Mouse (Mus musculus) ES-Bruce4 (cell line): ENCODE data around the gene Psmc3ip. TPM values are rescaled to one million over a fixed set of nuclear protein-coding genes. Genes with fewer than 3 reads are reported as not detected.

Experiments
- H3K27ac ChIP-seq: 2 replicates; pipeline ENCODE4 v1.5.1; 2012; ENCODE audit warnings: low read length, inconsistent platforms; ENCODE audit not compliant: insufficient read depth
- H3K27me3 ChIP-seq: 2 replicates; pipeline ENCODE4 v1.6.1; 2012; ENCODE audit warnings: mild to moderate bottlenecking, low read length, inconsistent platforms; ENCODE audit not compliant: control insufficient read depth, poor library complexity, insufficient read depth, severe bottlenecking
- H3K36me3 ChIP-seq: 2 replicates; pipeline ENCODE4 v1.6.1; 2012; ENCODE audit warnings: inconsistent platforms, mild to moderate bottlenecking, low read length, moderate library complexity; ENCODE audit not compliant: control insufficient read depth, poor library complexity, insufficient read depth, severe bottlenecking
- H3K4me1 ChIP-seq: one replicate; pipeline ENCODE4 v1.8.1; 2011; ENCODE audit warnings: low read length; ENCODE audit not compliant: control insufficient read depth, insufficient read depth
- H3K4me3 ChIP-seq: 2 replicates; pipeline ENCODE4 v1.5.1; 2011; ENCODE audit warnings: low read depth, mild to moderate bottlenecking, low read length
- H3K9ac ChIP-seq: 2 replicates; pipeline ENCODE4 v1.6.1; 2012; ENCODE audit warnings: low read depth, mild to moderate bottlenecking, inconsistent platforms; ENCODE audit not compliant: poor library complexity, severe bottlenecking
- H3K9me3 ChIP-seq: replicated peaks from 2 replicates; pipeline ENCODE4 v1.6.1; 2012; ENCODE audit warnings: mild to moderate bottlenecking, low read length, inconsistent platforms; ENCODE audit not compliant: control insufficient read depth, poor library complexity, insufficient read depth, severe bottlenecking
- CTCF ChIP-seq: IDR thresholded peaks from one replicate; pipeline ENCODE4 v1.8.1; 2011; ENCODE audit warnings: low read depth, low read length
- EP300 ChIP-seq: IDR thresholded peaks from 2 replicates; pipeline ENCODE4 v1.6.1; 2011; ENCODE audit warnings: low read depth, low read length; ENCODE audit not compliant: insufficient read depth
- POLR2A ChIP-seq: IDR thresholded peaks from one replicate; pipeline ENCODE4 v1.8.1; 2011; ENCODE audit warnings: low read length; ENCODE audit not compliant: insufficient read depth
- polyA plus RNA-seq: library from polyadenylated mRNA; stranded (reverse); fragments of >200 nt; gene quantifications from 2 replicates; pipeline ENCODE4 v1.2.4, GENCODE M21; 2011; ENCODE audit warnings: low read depth; ENCODE audit not compliant: missing spikeins, insufficient read depth, insufficient read length

Gene Psmc3ip
- polyA plus RNA-seq, 1 experiment, result 35.1 TPM

DNA sequence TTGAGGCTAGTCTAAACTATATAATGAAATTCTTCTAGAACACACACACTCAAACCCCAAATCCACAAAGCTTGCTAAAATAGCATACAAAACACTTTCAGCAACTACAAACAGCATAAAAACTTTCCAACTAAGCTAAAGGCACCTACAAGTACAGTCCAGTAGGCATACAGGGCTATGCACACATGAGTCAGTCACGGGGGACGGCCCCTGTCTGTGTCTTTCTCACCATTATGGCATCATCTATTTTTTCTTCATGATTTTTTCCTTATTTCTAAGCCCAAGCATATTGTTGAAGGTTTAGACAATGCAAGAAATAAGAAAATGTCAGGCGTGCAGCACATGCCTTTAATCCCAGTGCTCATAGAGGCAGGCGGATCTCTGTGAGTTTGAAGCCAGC is 15.9 kb upstream of the Psmc3ip start:
- H3K27ac ChIP-seq, result no peak overlapping the region
- H3K27me3 ChIP-seq, result no peaks in the 10 kb centered on the region
- H3K9ac ChIP-seq, result no peak overlapping the region
- H3K9me3 ChIP-seq, result no peaks in the 10 kb centered on the region; the same call in 1 of the 2 replicates
- TF ChIP-seq EP300, result no peak
- TF ChIP-seq POLR2A, result no peak
- TF ChIP-seq CTCF, result no peak
- no peaks in the 10 kb centered on the region for H3K4me1 ChIP-seq
- H3K4me3 ChIP-seq, result no peak overlapping the region
- H3K36me3 ChIP-seq, result no peaks in the 10 kb centered on the region

- H3K9me3 ChIP-seq, result no peaks in the 10 kb centered on the region; the same call in 1 of the 2 replicates
- no peak overlapping the region for H3K27ac ChIP-seq
- no peaks in the 10 kb centered on the region for H3K4me1 ChIP-seq
- no peak for TF ChIP-seq EP300
- no peak for TF ChIP-seq CTCF
- no peak for TF ChIP-seq POLR2A
- H3K4me3 ChIP-seq, result no peak overlapping the region
- H3K9ac ChIP-seq, result no peak overlapping the region
- no peaks in the 10 kb centered on the region for H3K27me3 ChIP-seq
- no peaks in the 10 kb centered on the region for H3K36me3 ChIP-seq
Measured at GRCm38 (mm10) chr11:101110708-101111107, 15.5 kb upstream of the Psmc3ip start.

DNA sequence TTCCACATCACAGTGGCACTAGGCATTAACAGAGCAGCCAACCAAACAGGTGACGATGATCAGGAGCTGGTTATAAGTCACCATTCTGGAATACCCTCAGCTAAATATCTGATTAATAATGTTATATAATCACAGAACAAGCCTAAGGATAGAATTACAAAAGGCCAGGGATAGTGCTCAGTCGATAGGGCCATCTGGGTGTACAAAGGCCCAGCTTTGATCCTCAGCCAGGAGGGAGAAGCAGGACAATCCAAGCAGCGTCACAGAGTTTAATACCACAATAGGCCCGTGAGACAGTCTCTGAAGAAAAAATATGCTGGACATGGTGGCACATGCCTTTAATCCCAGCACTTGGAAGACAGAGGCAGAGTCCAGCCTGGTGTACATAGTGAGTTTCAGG is 14.1 kb upstream of the Psmc3ip start:
- TF ChIP-seq EP300 (no peak), POLR2A (no peak), CTCF (no peak)
- H3K9ac ChIP-seq, result no peak overlapping the region
- no peak overlapping the region for H3K4me3 ChIP-seq
- no peaks in the 10 kb centered on the region; the same call in 1 of the 2 replicates for H3K9me3 ChIP-seq
- H3K27me3 ChIP-seq, result no peaks in the 10 kb centered on the region
- peaks cover 3% of the 10 kb centered on the region; the same call in 1 of the 2 replicates for H3K36me3 ChIP-seq
- H3K4me1 ChIP-seq, result no peaks in the 10 kb centered on the region
- H3K27ac ChIP-seq, result no peak overlapping the region

DNA sequence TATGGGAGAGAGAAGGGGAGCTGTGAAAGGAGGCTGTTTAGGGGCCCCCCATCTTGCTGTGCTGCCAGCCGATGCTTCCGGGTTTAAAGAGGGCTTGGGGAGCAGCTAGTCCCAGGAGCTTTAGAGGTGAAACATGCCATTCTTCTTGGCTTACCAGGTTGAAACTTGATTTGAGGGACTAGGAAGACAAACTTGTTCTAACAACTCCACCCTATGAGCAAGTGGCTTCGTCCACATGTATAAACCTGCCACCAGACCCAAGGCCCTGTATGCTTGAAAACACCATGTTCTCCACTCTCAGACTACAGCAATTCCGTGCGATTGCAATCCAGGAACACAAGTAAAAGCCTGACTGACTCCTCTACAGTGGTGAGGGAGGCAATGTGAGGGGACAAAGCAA is 7.8 kb upstream of the Psmc3ip start:
- no peak for TF ChIP-seq CTCF
- no peak for TF ChIP-seq POLR2A
- TF ChIP-seq EP300, result no peak
- Histone ChIP-seq H3K4me1 (no peaks in the 10 kb centered on the region), H3K9ac (no peak overlapping the region), H3K9me3 (no peaks in the 10 kb centered on the region), H3K36me3 (peaks cover 47% of the 10 kb centered on the region), H3K4me3 (no peak overlapping the region), H3K27me3 (no peaks in the 10 kb centered on the region), H3K27ac (no peak overlapping the region)

DNA sequence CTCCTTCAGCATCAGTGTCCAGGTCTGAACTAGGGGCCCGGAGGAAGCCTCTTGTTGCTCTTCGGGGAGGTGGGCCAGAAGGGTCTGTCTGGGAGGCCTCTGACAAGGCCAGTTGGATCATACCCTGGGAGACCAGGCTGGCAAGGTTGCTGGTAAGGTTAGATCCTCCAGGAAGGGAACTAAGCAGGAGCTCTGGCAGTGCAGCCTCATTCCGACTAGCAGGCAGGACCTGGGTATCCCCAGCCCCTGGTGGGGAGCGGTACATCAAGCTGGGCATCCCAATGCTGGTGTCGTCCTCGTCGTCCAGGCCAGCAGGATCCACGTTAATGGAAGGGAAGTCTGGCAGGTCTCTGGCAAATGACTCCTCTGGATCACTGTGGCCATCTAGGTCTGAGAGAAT is 3.0 kb upstream of the Psmc3ip start:
- H3K9me3 ChIP-seq, result no peaks in the 10 kb centered on the region
- H3K4me3 ChIP-seq, result no peak overlapping the region
- peaks cover 50% of the 10 kb centered on the region for H3K36me3 ChIP-seq
- TF ChIP-seq EP300 (no peak), CTCF (no peak)
- H3K27me3 ChIP-seq, result no peaks in the 10 kb centered on the region
- no peaks in the 10 kb centered on the region for H3K4me1 ChIP-seq
- H3K27ac ChIP-seq, result no peak overlapping the region
- H3K9ac ChIP-seq, result no peak overlapping the region

DNA sequence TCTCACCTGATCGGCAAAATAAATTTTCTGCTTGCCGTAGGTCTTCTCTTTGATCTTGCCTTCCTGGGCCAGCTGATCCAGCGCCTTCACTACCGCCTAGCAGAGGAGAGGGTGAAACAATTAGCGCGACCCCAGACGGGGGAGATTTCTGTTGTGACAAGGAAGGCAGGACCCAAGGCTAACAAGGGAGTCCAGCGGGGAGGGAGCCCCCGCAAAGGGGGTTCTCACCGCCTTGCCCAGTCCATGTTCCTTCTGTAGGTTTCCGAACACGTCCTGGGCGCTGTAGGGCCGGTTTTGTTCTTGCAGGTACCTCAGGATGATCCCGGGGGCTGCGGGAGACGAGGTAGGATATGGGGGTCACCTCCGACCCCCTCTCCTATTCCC is 314 bp downstream of the Psmc3ip start:
- no peaks in the 10 kb centered on the region for H3K9me3 ChIP-seq
- H3K4me1 ChIP-seq, result no peaks in the 10 kb centered on the region
- H3K9ac ChIP-seq, result peak overlapping the region; percentile 91
- no peak overlapping the region for H3K27ac ChIP-seq
- H3K27me3 ChIP-seq, result no peaks in the 10 kb centered on the region
- TF ChIP-seq CTCF, result no peak
- TF ChIP-seq POLR2A, result no peak
- no peak for TF ChIP-seq EP300
- H3K36me3 ChIP-seq, result peaks cover 57% of the 10 kb centered on the region
- peak overlapping the region; percentile 97 for H3K4me3 ChIP-seq
